Mouse (Mus musculus): ENCODE measurements around the gene Maml2. TPM values are rescaled to one million over a fixed set of nuclear protein-coding genes. Genes with fewer than 3 reads are reported as not detected.

Gene Maml2
- polyA plus RNA-seq, 1 experiment from 2014 or later, result 6.5 TPM

DNA sequence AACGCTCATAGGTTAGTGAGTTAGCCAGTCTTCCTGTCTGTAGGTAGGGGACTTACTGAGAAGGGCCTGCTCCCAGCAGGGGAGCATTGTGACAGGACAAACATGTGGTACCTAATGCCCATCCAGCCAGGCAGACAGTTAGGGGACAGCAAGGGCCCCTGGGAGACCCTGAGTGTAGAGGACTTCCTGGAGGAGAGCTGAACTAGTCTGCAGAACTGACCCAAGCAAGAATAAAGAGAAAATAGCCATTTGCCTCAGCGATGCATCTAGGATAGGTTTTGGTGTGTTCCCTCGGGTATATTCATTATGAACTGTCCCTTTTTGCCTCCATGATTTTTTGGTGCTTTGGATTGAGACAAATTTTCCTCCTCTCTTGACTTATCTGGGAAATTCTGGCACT lies 199.3 kb downstream of the Maml2 start:
- WGBS, result 77% methylated on average over 3 of the region's 3 CpGs
- DNase-seq (ENCODE audit: low spot score) (no peak), ATAC-seq (replicated peaks; ENCODE audit: low FRiP score, low TSS enrichment, low read depth) (no peak)
- no peak overlapping the region for H3K27ac ChIP-seq (ENCODE audit: low read depth)
- peaks cover 4% of the 10 kb centered on the region for H3K4me1 ChIP-seq (replicated peaks; ENCODE audit: control insufficient read depth, insufficient read depth, low read length)
- no peak overlapping the region for H3K4me2 ChIP-seq (ENCODE audit: low read length)
- no peak overlapping the region for H3K9ac ChIP-seq (ENCODE audit: low read length)
- H3K27me3 ChIP-seq (replicated peaks; ENCODE audit: control insufficient read depth, insufficient read depth, low read length), result no peaks in the 10 kb centered on the region
- no peak overlapping the region for H3K4me3 ChIP-seq (ENCODE audit: low read depth, low read length)
- no peaks in the 10 kb centered on the region for H3K36me3 ChIP-seq (ENCODE audit: control insufficient read depth, insufficient read depth, low read length)
- no peaks in the 10 kb centered on the region for H3K9me3 ChIP-seq (ENCODE audit: control insufficient read depth, low read length)

DNA sequence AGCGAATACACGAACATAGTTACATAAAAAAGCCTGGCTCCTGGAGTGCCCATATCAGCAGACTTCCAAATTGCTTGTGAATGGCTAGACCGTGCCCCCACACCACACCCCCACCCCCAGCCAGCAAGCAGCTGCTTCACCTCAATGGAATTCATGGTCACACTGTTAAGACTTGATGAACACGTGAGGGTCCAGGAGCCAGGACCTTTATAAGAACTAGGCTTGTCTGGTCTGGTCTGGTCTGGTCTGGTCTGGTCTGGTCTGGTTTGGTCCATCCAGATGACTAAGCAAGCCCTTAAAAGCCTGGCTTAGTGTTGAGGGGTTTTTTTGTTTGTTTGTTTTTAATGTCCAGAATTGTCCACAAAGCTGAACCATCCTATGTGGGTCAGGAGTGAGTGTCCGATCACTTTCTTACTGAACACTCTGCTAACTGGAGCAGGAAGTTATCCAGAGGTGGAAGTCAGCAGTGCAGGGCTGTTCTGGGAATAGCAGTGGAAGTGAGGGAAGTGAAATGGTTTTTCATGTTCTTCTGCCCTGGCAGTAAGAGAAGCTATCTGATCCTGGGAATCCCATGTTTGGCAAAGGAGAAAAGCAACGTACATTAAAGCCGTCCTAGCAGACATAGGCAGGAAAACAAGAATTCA lies 200.1 kb downstream of the Maml2 start:
- Histone ChIP-seq H3K27ac (ENCODE audit: low read depth) (peak overlapping the region; percentile 27; the same call in 1 of the 2 replicates), H3K27me3 (replicated peaks; ENCODE audit: control insufficient read depth, insufficient read depth, low read length) (no peaks in the 10 kb centered on the region), H3K9me3 (ENCODE audit: control insufficient read depth, low read length) (no peaks in the 10 kb centered on the region), H3K9ac (ENCODE audit: low read length) (no peak overlapping the region), H3K4me3 (ENCODE audit: low read depth, low read length) (no peak overlapping the region), H3K4me1 (replicated peaks; ENCODE audit: control insufficient read depth, insufficient read depth, low read length) (peaks cover 4% of the 10 kb centered on the region), H3K36me3 (ENCODE audit: control insufficient read depth, insufficient read depth, low read length) (no peaks in the 10 kb centered on the region), H3K4me2 (ENCODE audit: low read length) (no peak overlapping the region)
- 0 out of 2 replicates have a peak, but pooled peaks have one; percentile 40 for ATAC-seq (replicated peaks; ENCODE audit: low FRiP score, low TSS enrichment, low read depth)
- 55% methylated on average over 7 of the region's 7 CpGs for WGBS
- no peak for DNase-seq (ENCODE audit: low spot score)

DNA sequence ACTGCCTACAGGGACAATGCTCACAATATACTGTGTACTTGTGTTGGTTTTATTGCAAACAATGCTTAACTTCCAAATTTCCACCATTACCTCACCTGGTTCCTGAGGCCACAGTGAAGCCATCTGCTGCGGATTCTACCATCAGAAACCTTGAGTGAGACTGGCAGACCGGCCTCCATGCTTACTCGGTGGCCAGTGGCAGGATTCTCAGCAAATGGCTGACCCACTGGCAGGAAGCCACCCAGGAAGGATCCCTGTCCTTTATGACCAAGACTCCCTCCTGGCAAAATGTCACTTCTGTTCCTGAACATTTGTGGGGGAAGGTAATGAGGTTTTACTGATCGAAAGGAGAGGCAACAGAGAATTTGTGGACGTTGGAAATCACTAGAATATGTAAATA lies 202.3 kb downstream of the Maml2 start:
- Histone ChIP-seq H3K9me3 (ENCODE audit: control insufficient read depth, low read length) (no peaks in the 10 kb centered on the region), H3K27ac (ENCODE audit: low read depth) (no peak overlapping the region), H3K4me3 (ENCODE audit: low read depth, low read length) (no peak overlapping the region), H3K4me1 (replicated peaks; ENCODE audit: control insufficient read depth, insufficient read depth, low read length) (peaks cover 4% of the 10 kb centered on the region), H3K36me3 (ENCODE audit: control insufficient read depth, insufficient read depth, low read length) (no peaks in the 10 kb centered on the region), H3K27me3 (replicated peaks; ENCODE audit: control insufficient read depth, insufficient read depth, low read length) (no peaks in the 10 kb centered on the region), H3K4me2 (ENCODE audit: low read length) (no peak overlapping the region), H3K9ac (ENCODE audit: low read length) (no peak overlapping the region)
- 79% methylated on average over 5 of the region's 5 CpGs for WGBS
- ATAC-seq (replicated peaks; ENCODE audit: low FRiP score, low TSS enrichment, low read depth) (no peak), DNase-seq (ENCODE audit: low spot score) (no peak)

DNA sequence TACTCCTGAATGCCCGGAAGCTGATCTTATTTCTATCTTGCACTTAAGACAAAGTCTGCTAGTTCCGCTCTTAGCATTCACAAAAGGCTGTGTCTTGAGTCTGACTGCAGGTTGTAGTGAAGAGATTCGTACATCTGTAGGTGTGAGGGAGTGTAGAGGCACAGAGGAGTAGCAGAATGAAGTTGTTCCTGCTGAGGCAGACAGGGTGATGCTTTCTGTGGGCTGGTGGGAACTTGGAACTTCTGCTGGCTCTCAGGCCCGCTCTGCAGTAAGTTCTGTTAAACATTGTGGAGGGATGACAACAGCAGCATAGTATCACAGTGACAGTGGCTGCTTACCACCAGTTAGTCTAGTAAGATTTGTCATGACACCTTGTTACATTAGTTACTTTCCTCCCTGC lies 207.3 kb downstream of the Maml2 start:
- no peak overlapping the region for H3K4me3 ChIP-seq (ENCODE audit: low read depth, low read length)
- H3K27ac ChIP-seq (ENCODE audit: low read depth), result no peak overlapping the region
- no peak overlapping the region for H3K4me2 ChIP-seq (ENCODE audit: low read length)
- DNase-seq (ENCODE audit: low spot score) (no peak), ATAC-seq (replicated peaks; ENCODE audit: low FRiP score, low TSS enrichment, low read depth) (no peak)
- H3K9ac ChIP-seq (ENCODE audit: low read length), result no peak overlapping the region
- no peaks in the 10 kb centered on the region for H3K9me3 ChIP-seq (ENCODE audit: control insufficient read depth, low read length)
- no peaks in the 10 kb centered on the region for H3K36me3 ChIP-seq (ENCODE audit: control insufficient read depth, insufficient read depth, low read length)
- peaks cover 11% of the 10 kb centered on the region; the same call in 1 of the 2 replicates for H3K4me1 ChIP-seq (replicated peaks; ENCODE audit: control insufficient read depth, insufficient read depth, low read length)
- H3K27me3 ChIP-seq (replicated peaks; ENCODE audit: control insufficient read depth, insufficient read depth, low read length), result no peaks in the 10 kb centered on the region
- 71% methylated on average over 4 of the region's 4 CpGs for WGBS

DNA sequence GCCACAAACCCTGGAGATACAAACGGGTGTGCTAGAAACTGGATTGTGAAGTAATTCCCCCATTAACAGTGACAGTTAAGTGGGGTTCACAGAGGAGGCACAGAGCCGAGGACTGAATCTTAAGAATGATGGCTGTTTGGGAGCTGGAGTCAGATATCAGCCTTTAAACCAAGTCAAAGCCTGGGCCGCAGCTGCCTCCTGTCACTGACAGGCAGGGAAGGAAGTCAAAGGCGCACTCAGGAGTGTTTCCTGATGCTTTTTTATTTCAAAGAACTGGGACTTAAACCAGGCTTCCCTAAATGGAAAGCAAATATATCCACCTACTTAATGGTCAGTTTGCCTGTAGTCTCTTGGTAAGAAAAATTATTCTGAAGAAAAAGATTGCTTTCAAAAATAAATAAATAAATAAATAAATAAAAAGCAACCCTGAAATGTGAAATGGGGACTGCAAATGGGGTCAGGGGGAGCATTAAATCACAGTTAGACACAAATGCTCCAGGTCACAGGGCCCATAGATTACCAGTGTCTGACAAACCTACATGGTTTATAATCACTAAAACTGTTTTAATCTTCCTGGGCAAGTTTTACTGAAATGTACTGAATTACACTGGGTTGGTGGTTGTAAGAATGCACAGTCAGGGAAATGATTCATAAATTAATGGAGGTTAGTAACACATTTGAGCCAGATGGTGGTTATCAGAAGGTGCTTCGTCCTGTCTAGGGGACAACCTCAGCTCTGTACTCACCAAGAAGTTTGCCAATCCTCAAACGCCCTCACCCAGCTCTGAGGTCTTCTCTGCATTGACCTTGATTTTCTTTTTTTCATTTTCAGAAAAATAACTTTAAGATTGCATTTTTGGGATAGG lies 209.4 kb downstream of the Maml2 start:
- ATAC-seq (replicated peaks; ENCODE audit: low FRiP score, low TSS enrichment, low read depth), result 0 out of 2 replicates have a peak, but pooled peaks have one; percentile 36
- Histone ChIP-seq H3K4me3 (ENCODE audit: low read depth, low read length) (no peak overlapping the region), H3K9ac (ENCODE audit: low read length) (no peak overlapping the region), H3K4me1 (replicated peaks; ENCODE audit: control insufficient read depth, insufficient read depth, low read length) (peaks cover 11% of the 10 kb centered on the region; the same call in 1 of the 2 replicates), H3K36me3 (ENCODE audit: control insufficient read depth, insufficient read depth, low read length) (no peaks in the 10 kb centered on the region), H3K4me2 (ENCODE audit: low read length) (no peak overlapping the region), H3K9me3 (ENCODE audit: control insufficient read depth, low read length) (no peaks in the 10 kb centered on the region), H3K27ac (ENCODE audit: low read depth) (no peak overlapping the region), H3K27me3 (replicated peaks; ENCODE audit: control insufficient read depth, insufficient read depth, low read length) (no peaks in the 10 kb centered on the region)
- peak; percentile 66 for DNase-seq (ENCODE audit: low spot score)
- 32% methylated on average over 6 of the region's 6 CpGs for WGBS

DNA sequence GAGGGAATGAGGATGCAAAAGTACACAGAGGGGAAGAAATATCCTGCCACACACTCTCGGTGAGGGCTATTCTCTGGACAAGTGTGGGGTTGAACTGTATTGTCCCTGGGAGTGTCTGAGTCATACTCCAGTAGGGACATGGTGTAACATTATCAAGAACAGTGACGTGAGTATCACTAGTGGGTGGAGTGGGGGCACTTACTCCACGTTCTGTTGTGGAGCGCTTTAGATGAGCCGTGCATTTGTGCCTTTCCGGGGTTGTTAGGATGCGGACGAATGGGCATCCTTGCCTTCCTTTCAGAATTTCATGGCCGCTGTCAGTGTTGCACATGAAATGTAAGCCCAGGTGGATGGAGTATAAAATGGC lies 210.0 kb downstream of the Maml2 start:
- H3K9me3 ChIP-seq (ENCODE audit: control insufficient read depth, low read length), result no peaks in the 10 kb centered on the region
- H3K27ac ChIP-seq (ENCODE audit: low read depth), result no peak overlapping the region
- WGBS, result 85% methylated on average over 9 of the region's 9 CpGs
- no peak overlapping the region for H3K4me2 ChIP-seq (ENCODE audit: low read length)
- no peaks in the 10 kb centered on the region for H3K36me3 ChIP-seq (ENCODE audit: control insufficient read depth, insufficient read depth, low read length)
- DNase-seq (ENCODE audit: low spot score) (no peak), ATAC-seq (replicated peaks; ENCODE audit: low FRiP score, low TSS enrichment, low read depth) (no peak)
- no peak overlapping the region for H3K9ac ChIP-seq (ENCODE audit: low read length)
- H3K4me1 ChIP-seq (replicated peaks; ENCODE audit: control insufficient read depth, insufficient read depth, low read length), result peaks cover 11% of the 10 kb centered on the region; the same call in 1 of the 2 replicates
- no peaks in the 10 kb centered on the region for H3K27me3 ChIP-seq (replicated peaks; ENCODE audit: control insufficient read depth, insufficient read depth, low read length)
- no peak overlapping the region for H3K4me3 ChIP-seq (ENCODE audit: low read depth, low read length)

DNA sequence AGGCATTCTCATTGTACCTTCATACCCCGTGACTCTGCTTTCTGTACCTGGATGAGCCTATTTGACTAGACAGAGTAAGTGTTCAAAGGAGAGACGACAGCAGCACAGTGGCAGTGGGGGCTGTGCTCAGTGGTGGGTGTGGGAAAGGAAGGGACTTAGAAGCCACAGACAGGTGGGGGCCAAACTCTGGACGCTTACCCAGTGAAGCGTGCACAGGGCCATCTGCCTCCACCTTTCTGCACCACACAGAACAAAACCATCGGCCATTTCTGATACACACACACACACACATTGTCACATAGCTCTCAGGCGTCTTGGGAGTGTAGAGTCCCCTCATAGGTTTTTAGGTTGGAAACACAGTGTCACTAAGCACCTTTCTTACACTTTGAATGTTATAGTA lies 212.0 kb downstream of the Maml2 start:
- Histone ChIP-seq H3K4me2 (ENCODE audit: low read length) (no peak overlapping the region), H3K36me3 (ENCODE audit: control insufficient read depth, insufficient read depth, low read length) (no peaks in the 10 kb centered on the region), H3K27me3 (replicated peaks; ENCODE audit: control insufficient read depth, insufficient read depth, low read length) (no peaks in the 10 kb centered on the region), H3K9ac (ENCODE audit: low read length) (no peak overlapping the region), H3K9me3 (ENCODE audit: control insufficient read depth, low read length) (no peaks in the 10 kb centered on the region), H3K4me1 (replicated peaks; ENCODE audit: control insufficient read depth, insufficient read depth, low read length) (peaks cover 15% of the 10 kb centered on the region; the same call in 1 of the 2 replicates), H3K27ac (ENCODE audit: low read depth) (no peak overlapping the region), H3K4me3 (ENCODE audit: low read depth, low read length) (no peak overlapping the region)
- DNase-seq (ENCODE audit: low spot score) (no peak), ATAC-seq (replicated peaks; ENCODE audit: low FRiP score, low TSS enrichment, low read depth) (no peak)
- 85% methylated on average over 6 of the region's 6 CpGs for WGBS

DNA sequence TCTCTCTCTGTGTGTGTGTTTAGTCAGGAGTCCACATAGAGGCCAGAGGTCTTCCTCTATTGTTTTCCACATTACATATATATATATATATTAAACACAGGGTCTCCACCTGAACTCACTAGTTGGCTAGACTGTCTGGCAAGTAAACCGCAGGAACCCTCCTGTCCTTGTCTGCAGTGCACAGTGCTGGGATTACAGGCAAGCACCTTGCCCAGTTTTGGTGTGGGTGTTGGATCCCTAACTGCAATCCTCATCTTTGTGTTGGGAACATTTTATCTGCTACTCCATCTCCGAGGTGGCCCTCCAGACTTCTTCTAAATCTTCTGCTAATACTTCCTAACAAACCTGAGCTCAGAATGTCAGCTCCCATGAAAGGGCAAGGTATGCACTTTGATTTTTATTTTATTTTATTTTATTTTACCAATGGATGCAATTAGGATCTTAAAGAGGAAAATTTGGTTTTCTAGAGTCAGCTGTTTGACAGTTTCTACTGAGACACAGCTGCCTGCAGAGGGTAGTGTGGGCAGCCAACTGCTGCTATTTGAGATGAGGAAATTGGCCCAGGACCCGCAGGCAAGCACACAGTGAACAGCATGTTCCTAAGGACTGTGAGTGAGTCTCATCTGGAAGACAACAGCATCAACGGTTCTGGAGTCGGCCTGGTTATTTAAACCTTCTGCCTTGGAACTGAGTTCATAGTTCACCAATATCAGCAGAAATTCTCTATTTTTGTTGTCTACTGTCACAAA lies 213.0 kb downstream of the Maml2 start:
- H3K9me3 ChIP-seq (ENCODE audit: control insufficient read depth, low read length), result no peaks in the 10 kb centered on the region
- no peak overlapping the region for H3K9ac ChIP-seq (ENCODE audit: low read length)
- peaks cover 15% of the 10 kb centered on the region; the same call in 1 of the 2 replicates for H3K4me1 ChIP-seq (replicated peaks; ENCODE audit: control insufficient read depth, insufficient read depth, low read length)
- no peak overlapping the region for H3K4me2 ChIP-seq (ENCODE audit: low read length)
- DNase-seq (ENCODE audit: low spot score) (no peak), ATAC-seq (replicated peaks; ENCODE audit: low FRiP score, low TSS enrichment, low read depth) (no peak)
- H3K27me3 ChIP-seq (replicated peaks; ENCODE audit: control insufficient read depth, insufficient read depth, low read length), result no peaks in the 10 kb centered on the region
- no peak overlapping the region for H3K4me3 ChIP-seq (ENCODE audit: low read depth, low read length)
- H3K36me3 ChIP-seq (ENCODE audit: control insufficient read depth, insufficient read depth, low read length), result no peaks in the 10 kb centered on the region
- 74% methylated on average over 5 of the region's 5 CpGs for WGBS
- H3K27ac ChIP-seq (ENCODE audit: low read depth), result no peak overlapping the region

Measured in intestine, embryonic 14.5 days (tissue).